Mouse (Mus musculus) small intestine, adult 2 months (tissue): ENCODE measurements at regions not wholly inside any gene's neighbourhood (a gene's known extent, or its start where the extent isn't known, plus 50 kb on each side); places are given as distances from the start of the nearest gene placed in this dataset.

ENCODE experiments used
- CTCF ChIP-seq: fragments of 200-500 bp; IDR thresholded peaks from 2 replicates; pipeline ENCODE4 v1.5.1; 2012; ENCODE audit warnings: low read depth, mild to moderate bottlenecking, control low read depth, inconsistent platforms, low read length, moderate library complexity, mixed read lengths; ENCODE audit not compliant: insufficient replicate concordance, insufficient read length; ENCODE audit errors: extremely low read depth
- POLR2A ChIP-seq: fragments of 200-500 bp; IDR thresholded peaks from 2 replicates; pipeline ENCODE4 v1.6.1; 2012; ENCODE audit warnings: low read depth, mild to moderate bottlenecking, control low read depth, inconsistent platforms, low read length, moderate library complexity

GRCm38 (mm10) chr1:137262121-137262525, 301.9 kb upstream of the Nr5a2 start:
- no peak for TF ChIP-seq CTCF
- TF ChIP-seq POLR2A: no peak
